ENCODE assay signal across 8 mouse cellular contexts in genomic region chr19:5806051-5806808, GRCm38 (mm10). TPM values are rescaled to one million over a fixed set of nuclear protein-coding genes. Genes with fewer than 3 reads are reported as not detected.
DNase-seq lines count a peak whose midpoint lies in the region; ATAC-seq lines count a peak whose summit lies in the region.

No protein-coding gene starts in this region.

- H3K9me3 ChIP-seq in erythroblast, embryonic 14.5 days (ENCODE audit: control insufficient read depth, low read length): no peaks in the 10 kb centered on the region
- H3K9me3 ChIP-seq in embryonic facial prominence, embryonic 15.5 days (replicated peaks): no peaks in the 10 kb centered on the region
- no peaks in the 10 kb centered on the region for H3K9me3 ChIP-seq in limb, embryonic 11.5 days (ENCODE audit: control insufficient read depth, low read length)
- H3K9me3 ChIP-seq in midbrain, embryonic 13.5 days: no peaks in the 10 kb centered on the region

- peak overlapping the region; percentile 89 for H3K27ac ChIP-seq in embryonic facial prominence, embryonic 15.5 days (replicated peaks)
- peak overlapping the region; percentile 70; the same call in 1 of the 2 replicates for H3K27ac ChIP-seq in limb, embryonic 11.5 days (replicated peaks; ENCODE audit: low read depth, low read length)
- H3K27ac ChIP-seq in midbrain, embryonic 13.5 days: peak overlapping the region; percentile 80

- peaks cover 57% of the 10 kb centered on the region for H3K4me1 ChIP-seq in erythroblast, embryonic 14.5 days (ENCODE audit: control insufficient read depth)
- peaks cover 63% of the 10 kb centered on the region for H3K4me1 ChIP-seq in embryonic facial prominence, embryonic 15.5 days
- H3K4me1 ChIP-seq in limb, embryonic 11.5 days (ENCODE audit: control insufficient read depth, insufficient read depth, low read length): peaks cover 37% of the 10 kb centered on the region
- H3K4me1 ChIP-seq in midbrain, embryonic 13.5 days (replicated peaks): peaks cover 64% of the 10 kb centered on the region

- no peaks in the 10 kb centered on the region for H3K27me3 ChIP-seq in erythroblast, embryonic 14.5 days (ENCODE audit: control insufficient read depth)
- H3K27me3 ChIP-seq in embryonic facial prominence, embryonic 15.5 days: no peaks in the 10 kb centered on the region
- H3K27me3 ChIP-seq in limb, embryonic 11.5 days (ENCODE audit: control insufficient read depth, insufficient read depth, low read length): no peaks in the 10 kb centered on the region
- no peaks in the 10 kb centered on the region for H3K27me3 ChIP-seq in midbrain, embryonic 13.5 days

- peak; percentile 64 to 71 for DNase-seq in heart, postnatal 36 days
- no peak for DNase-seq in limb, embryonic 11.5 days (ENCODE audit: low spot score)
- DNase-seq in urinary bladder, postnatal 10 days (ENCODE audit: low spot score): no peak
- no peak for DNase-seq in cerebellum, adult 9-11 months

- intact Hi-C loops in heart, postnatal 36 days (cut with DNase I): no loop called here

- peaks cover 3% of the 10 kb centered on the region for H3K36me3 ChIP-seq in erythroblast, embryonic 14.5 days (ENCODE audit: control insufficient read depth)
- no peaks in the 10 kb centered on the region for H3K36me3 ChIP-seq in embryonic facial prominence, embryonic 15.5 days
- no peaks in the 10 kb centered on the region for H3K36me3 ChIP-seq in limb, embryonic 11.5 days (ENCODE audit: control insufficient read depth, insufficient read depth, low read length)
- H3K36me3 ChIP-seq in midbrain, embryonic 13.5 days: no peaks in the 10 kb centered on the region

- H3K4me2 ChIP-seq in embryonic facial prominence, embryonic 15.5 days (replicated peaks): no peak overlapping the region
- H3K4me2 ChIP-seq in limb, embryonic 11.5 days (ENCODE audit: low read depth, severe bottlenecking): no peak overlapping the region
- H3K4me2 ChIP-seq in midbrain, embryonic 13.5 days (replicated peaks): no peak overlapping the region

- H3K4me3 ChIP-seq in erythroblast, embryonic 14.5 days (replicated peaks): peak overlapping the region; percentile 28
- H3K4me3 ChIP-seq in embryonic facial prominence, embryonic 15.5 days (replicated peaks): no peak overlapping the region
- no peak overlapping the region for H3K4me3 ChIP-seq in limb, embryonic 11.5 days (ENCODE audit: low read depth, low read length)
- no peak overlapping the region for H3K4me3 ChIP-seq in midbrain, embryonic 13.5 days (replicated peaks)

- 13% methylated on average over 8 of the region's 8 CpGs for WGBS in embryonic facial prominence, embryonic 15.5 days
- WGBS in limb, embryonic 11.5 days: 15% methylated on average over 8 of the region's 8 CpGs
- WGBS in midbrain, embryonic 13.5 days: 4% methylated on average over 8 of the region's 8 CpGs

- H3K9ac ChIP-seq in embryonic facial prominence, embryonic 15.5 days: no peak overlapping the region
- H3K9ac ChIP-seq in limb, embryonic 11.5 days (ENCODE audit: low read length): peak overlapping the region; percentile 37; the same call in 1 of the 2 replicates
- H3K9ac ChIP-seq in midbrain, embryonic 13.5 days (replicated peaks): no peak overlapping the region

- ATAC-seq in erythroblast, adult 5-6 weeks (replicated peaks; ENCODE audit: low FRiP score, poor library complexity, severe bottlenecking): no peak
- no peak for ATAC-seq in embryonic facial prominence, embryonic 15.5 days (ENCODE audit: insufficient number of reproducible peaks, low FRiP score, low TSS enrichment, low read depth)
- ATAC-seq in limb, embryonic 11.5 days (ENCODE audit: insufficient number of reproducible peaks, low FRiP score, low TSS enrichment, low read depth): no peak
- no peak for ATAC-seq in midbrain, embryonic 13.5 days

RNA-seq across cellular contexts. Expression of gene Scyl1, which starts 35.0 kb away (rescaled TPM):
- 8.2 TPM in 2 replicates for polyA plus RNA-seq in erythroblast, embryonic 14.5 days (2012)
- total RNA-seq in erythroblast, adult 5-6 weeks (2015; ENCODE audit: low replicate concordance): 8.2 and 12.9 TPM in 2 replicates
- 9.1 and 11.9 TPM in 2 replicates for total RNA-seq in erythroblast, adult 5-6 weeks (2017; ENCODE audit: low replicate concordance)
- 81.4 and 81.8 TPM in 2 replicates for polyA plus RNA-seq in embryonic facial prominence, embryonic 15.5 days (2015; fragmentation: Nextera tagmentation; extraction: Ambion mirVana)
- 10 to 100 TPM; 69.0 to 72.9 TPM for total RNA-seq in heart, postnatal 36 days (2021)
- 65.8 and 66.6 TPM in 2 replicates for polyA plus RNA-seq in limb, embryonic 11.5 days (2014; fragmentation: Nextera tagmentation; extraction: Ambion mirVana)
- polyA plus RNA-seq in midbrain, embryonic 13.5 days (2015; fragmentation: Nextera tagmentation; extraction: Ambion mirVana): 64.9 and 70.0 TPM in 2 replicates

Comparison
In these comparisons a context has a peak if more than half of its experiments do, and no peak if none do; other contexts are left out.
1. DNase-seq: peak in heart, postnatal 36 days (2 of 2); none in limb, embryonic 11.5 days (single experiment), urinary bladder, postnatal 10 days (single experiment) and cerebellum, adult 9-11 months (single experiment).
2. Peak in every context shown above with its lines, with median percentiles within 50 percentile points of each other: H3K27ac ChIP-seq.